Mouse (Mus musculus): ENCODE measurements at regions not wholly inside any gene's neighbourhood (a gene's known extent, or its start where the extent isn't known, plus 50 kb on each side); places are given as distances from the start of the nearest gene placed in this dataset.

DNA sequence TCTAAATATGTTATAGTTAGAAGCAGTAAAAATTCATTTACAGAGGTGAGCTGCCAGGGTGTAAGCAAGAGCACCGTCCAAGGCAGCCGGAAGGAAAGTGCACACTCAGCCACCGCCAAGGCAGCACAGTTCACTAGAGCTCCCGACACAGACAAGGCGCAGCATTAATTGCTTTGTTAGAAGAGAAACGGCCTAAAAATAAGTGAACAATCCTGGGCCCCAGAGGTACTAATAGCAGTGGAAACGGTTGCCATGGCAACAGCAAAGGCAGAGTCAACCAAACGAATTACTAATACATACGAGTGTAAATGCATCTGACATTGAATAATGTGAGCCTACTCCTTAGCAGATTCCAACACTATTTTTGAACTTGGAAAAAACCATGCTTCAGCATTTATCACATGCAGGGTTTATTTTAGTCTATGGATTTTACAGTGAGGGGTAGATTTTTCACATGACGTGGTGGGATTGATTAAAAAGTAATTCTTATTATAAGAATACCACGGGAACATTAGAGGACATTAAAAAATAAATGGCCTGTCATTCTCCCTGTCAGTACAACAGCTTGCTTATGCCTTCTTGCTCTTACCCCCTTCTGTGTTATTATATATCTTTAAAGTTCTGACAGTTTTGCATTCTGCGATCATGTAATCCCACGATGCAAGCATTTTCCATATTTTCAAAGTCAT is 62.5 kb downstream of the Cavin4 start:
- peak; percentile 3 for DNase-seq
- intact Hi-C loops (cut with DNase I; ENCODE audit: low total_unique reads), result no loop called here

DNA sequence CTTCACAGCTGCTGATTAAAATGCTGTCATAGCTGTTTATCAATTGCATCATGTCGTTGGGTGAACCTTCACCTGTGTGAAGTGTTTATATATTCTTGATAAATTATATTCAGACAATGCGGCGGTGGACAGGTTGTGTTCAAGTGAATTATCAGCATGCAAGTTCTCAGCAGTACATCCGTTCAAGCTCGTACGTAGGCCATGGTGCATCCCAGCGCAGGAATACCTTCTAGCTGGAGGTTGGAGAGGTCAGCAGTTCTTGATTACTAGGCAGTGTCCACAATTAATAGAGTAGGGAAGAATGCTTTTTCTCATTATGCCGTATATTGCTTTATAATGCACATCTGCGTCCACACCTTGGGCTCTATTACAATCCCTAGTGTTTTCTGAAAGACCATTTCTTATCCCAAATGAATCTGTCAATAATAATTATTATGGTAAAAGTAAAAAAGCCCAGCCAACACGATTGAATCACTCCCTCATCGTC is 63.1 kb downstream of the Cavin4 start:
- intact Hi-C loops (cut with DNase I; ENCODE audit: low total_unique reads), result no loop called here
- no peak for DNase-seq

DNA sequence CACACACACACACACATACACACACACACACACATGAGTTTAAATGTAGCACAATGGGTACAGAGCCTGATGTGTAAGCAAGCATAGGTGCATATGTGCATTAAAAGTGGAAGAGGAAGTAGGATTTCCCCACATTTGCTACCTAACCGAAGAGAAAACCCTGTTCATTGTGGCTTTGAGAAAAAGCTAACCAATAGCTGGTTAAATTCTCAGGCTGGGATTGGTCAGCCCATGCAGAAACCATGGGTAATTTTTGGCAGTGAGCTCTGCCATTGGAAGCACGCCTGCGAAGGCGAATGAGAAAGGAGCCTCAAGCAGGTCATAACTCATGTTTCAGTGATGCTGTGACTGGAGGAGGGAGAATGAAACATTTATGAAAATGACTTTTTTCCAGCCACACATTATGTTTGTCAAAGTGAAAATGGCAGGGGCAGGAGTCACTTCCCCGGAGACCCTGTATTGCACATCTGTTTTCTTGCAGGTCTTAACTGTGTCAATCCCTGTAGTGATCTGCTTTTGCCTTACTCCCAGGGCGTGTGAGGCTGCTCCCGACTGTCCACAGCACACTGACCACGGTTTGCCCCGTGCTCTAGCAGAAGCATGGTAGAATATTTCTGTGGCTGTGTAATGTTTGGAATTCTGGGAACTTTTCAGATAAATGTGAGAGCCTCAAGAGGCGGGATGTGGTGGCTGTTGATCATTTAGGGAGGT is 71.7 kb downstream of the Cavin4 start:
- peak; percentile 31 for DNase-seq
- intact Hi-C loops (cut with DNase I; ENCODE audit: low total_unique reads), result no loop called here

DNA sequence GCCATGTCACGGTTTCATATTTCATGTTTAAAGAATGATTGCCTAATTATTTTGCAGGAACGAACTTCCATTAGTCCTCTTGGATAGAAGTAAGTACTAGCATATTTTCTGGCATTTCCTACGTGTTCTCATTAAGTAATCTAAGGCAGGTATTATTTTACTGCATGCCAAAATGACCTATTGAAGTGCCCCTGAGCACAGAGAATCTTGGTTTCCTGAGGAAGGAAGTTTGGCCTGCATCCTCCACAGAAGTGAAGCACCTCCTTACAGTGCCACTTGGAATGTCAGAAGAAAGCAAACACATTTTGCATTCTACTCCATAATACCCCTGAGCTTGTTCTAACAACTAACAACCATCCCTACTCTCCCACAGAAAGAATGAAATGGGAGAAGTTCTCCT is 82.9 kb downstream of the Cavin4 start:
- no peak for DNase-seq
- intact Hi-C loops (cut with DNase I; ENCODE audit: low total_unique reads), result no loop called here

DNA sequence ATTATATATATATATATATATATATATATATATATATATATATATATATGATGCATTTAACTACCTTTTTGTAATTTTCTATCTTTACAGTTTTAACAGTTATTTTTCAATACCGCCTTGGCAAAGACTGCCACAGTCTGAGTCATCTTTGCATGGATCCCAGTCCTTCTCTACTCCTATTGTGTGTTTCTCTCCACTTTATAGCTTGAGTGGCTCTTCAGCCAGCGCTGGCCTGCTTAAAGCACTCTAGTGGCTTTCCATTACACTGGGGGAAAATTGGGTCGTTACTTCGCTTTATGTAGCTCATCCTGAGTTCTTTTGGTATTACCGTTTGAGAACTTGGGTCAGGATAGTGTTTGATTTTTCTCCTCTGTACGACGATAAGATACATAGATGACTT is 86.3 kb downstream of the Cavin4 start:
- intact Hi-C loops (cut with DNase I; ENCODE audit: low total_unique reads), result no loop called here
- DNase-seq, result no peak

DNA sequence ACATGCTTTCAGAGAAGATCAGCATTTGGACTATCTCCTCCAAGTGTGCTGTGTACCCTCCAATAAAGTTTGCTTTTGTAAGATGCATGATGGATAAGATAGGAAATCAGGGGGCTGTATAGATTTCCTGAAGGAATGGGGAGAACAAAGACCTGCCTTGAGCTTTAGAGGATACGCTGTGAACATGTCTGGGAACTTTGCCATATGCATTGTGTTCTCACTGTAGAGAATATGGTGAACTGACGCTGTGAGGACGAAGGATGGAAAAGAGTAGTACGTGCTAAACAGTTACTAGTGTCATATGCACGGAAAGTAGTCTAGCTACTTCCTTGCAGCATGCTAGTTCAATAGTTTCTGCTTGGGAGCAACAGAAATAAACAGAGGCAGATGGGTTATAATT is 86.8 kb downstream of the Cavin4 start:
- intact Hi-C loops (cut with DNase I; ENCODE audit: low total_unique reads), result no loop called here
- DNase-seq, result no peak

DNA sequence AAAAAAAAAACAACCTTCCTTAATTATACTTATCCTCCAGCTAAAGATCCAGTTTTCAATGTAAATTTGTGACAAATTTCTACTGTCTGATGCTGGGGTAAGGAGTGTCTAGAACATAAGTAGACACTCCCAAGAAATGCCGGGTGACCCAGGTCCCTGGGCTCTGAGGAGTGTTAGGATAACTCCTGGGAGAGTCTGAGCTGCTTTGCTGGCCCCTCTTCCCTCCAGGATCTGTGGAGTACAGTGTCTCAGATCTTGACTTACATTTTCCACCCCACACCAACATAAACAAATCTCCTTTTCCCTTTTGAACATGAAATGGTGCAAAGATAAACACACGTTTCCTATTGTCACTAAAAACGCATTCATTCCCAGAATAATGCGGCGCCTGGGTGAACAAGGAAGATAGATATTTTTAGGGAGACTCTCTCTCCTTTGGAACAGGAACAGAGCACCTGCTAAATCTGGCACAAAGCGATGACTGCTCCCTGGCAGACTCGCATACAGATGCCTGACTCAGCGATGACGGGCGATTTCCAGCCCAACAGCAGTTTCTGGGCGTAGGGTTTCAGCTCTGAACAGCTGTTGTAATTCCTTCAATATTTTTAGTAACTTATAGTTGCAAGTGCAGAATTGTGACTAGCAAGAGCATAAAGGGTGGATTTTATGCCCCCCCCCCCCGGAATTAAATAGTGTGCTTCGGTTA is 91.3 kb downstream of the Cavin4 start:
- intact Hi-C loops (cut with DNase I; ENCODE audit: low total_unique reads), result no loop called here
- peak; percentile 83 for DNase-seq

DNA sequence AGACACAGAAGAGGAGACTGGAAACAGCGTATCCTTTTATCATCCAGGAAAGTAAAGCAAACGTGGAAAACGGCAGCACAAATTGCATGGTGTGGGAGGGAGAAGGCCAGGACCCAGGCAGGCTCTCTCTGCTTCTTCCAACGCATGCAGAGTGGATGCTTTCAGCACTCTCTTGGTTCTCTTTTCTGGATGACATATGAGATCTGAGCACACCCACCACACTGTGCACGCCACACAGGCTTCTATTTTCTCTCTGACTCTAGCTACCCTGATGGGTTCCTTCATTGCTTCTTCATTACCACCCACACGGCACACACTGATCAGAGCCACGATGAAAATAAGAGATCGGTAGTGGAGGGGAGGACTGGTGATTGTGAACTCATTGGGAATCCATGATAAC is 97.3 kb downstream of the Cavin4 start:
- DNase-seq, result no peak
- intact Hi-C loops (cut with DNase I; ENCODE audit: low total_unique reads), result no loop called here

DNA sequence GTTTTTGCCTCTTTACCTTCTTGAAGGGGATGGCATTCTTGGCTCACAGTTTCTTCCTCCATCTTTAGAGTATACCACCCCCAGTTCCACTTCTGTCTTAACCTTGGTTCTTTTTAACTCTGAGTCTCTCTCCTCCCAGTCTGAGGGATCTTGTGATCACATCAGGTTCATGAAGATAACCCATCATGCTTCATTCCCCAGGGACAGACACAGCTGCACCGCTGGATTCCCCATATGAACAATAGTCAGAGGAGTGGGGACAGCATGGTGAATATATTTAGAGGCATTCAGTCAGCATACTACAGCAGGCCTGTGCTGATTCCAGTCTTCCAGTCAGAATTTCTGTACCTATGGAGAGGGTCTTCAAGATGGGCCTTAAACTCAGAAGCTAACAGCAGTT is 103.1 kb downstream of the Cavin4 start:
- intact Hi-C loops (cut with DNase I; ENCODE audit: low total_unique reads), result no loop called here
- no peak for DNase-seq

DNA sequence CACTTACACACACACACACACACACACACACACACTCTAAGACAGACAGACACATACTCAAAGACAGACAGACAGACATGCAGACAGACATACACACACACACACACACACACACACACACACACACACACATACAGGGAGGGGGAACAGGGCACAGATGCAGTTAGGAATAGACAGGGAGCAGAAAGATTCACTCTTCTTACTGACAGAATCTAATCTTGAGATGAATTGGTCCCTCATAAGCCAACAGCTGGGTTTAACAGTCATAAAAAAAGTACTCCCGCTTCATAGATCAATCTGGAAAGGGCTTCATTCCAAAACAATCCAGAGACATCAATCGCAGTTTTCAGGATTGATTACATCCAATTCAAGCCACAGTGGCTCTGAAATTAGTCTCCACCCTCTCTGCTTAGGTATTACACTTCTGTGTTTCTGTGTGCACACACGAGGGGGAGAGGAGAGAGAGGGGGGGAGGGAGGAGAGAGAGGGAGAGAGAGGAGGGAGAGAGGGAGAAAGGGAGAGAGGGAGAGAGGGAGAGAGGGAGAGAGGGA is 107.2 kb downstream of the Cavin4 start:
- intact Hi-C loops (cut with DNase I; ENCODE audit: low total_unique reads), result loop anchor here (10.0 kb wide), 2 partner anchors 76 to 554 kb away; no protein-coding TSS in a partner anchor
- no peak for DNase-seq

DNA sequence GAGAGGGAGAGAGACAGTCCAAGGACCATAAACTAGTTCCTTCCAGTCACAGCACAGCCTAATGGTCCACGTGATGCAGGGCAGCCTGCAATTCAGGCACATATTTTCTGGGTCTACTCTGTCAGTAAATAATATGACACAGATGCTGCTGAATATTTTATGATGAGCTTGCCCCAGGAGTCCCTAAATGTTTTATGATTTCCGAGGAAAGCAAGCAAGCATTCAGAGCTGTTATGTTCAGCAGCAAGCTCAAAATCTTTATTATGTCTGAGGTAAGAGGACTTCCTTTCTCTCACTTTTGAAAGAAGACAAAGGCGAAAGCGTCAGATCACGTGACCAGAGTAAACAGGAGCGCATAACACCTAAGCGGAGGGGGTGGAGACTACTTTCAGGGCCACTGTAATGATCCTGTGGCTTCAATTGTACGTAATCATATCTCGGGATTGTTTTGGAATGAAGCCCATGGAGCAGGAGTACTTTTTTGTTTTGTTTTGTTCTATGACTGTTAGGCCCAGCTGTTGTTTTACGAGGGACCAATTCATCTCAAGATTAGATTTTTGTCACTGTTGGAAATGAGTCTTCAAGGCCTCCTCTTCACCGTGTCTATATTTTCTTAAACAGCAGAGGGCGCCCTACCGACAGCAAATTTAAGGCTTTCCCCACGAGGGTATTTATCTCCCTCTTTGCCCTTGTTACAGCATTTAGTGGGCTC is 107.8 kb downstream of the Cavin4 start:
- intact Hi-C loops (cut with DNase I; ENCODE audit: low total_unique reads), result loop anchor here (10.0 kb wide), 2 partner anchors 76 to 554 kb away; no protein-coding TSS in a partner anchor
- DNase-seq, result peak; percentile 32

DNA sequence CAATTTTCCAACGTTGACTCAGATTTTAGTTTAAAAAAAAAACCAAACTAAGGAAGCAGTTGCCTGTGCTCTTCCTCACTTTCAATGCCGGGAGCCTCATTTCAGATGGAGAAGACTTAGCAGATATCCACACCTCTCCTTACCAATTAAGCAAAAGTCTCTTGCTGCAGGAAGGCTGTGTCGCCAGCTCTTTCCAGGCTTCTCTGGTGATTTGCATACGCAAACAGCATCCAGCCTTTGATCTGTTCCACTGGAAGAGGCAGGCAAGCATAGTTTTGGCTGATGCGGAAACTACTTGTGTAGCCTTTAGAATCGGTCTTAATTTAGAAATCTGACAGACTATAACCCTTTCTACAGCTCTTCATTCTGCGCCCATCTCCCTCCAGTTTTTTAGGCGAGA is 108.5 kb downstream of the Cavin4 start:
- intact Hi-C loops (cut with DNase I; ENCODE audit: low total_unique reads), result loop anchor here (10.0 kb wide), 2 partner anchors 77 to 553 kb away; no protein-coding TSS in a partner anchor
- no peak for DNase-seq

DNA sequence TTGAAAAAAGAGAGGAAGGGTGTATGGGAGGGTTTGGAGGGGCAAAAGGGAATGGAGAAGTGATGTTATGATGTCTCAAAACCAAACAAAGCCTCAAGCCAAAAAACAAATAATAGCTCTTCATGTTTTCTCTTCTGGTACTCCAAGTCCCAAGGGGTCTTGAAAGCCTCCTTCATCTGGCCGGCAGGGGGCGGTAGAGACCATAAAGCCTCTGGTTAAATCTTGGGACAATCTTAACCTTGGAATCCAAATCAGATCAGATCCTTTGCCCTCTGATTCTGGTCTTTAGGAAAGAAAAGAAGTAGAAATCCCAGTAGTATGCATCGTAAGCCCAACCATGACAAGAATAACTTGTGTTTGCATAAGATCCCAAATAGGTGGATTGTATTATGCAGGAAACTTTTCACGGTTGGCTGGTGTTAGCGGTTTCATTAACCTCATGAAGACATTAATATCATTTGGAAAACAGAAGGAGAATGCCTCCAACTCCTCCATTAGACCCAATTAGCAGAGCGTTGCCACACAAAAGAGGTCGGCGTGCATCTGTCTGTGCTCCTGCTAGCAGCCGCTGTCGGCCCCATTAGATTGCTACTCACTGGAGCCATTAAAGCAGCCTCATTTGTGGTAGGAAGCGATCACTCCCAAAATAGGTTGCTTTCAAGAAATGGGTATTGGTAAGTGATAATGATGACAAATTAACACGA is 116.0 kb downstream of the Cavin4 start:
- peak; percentile 68 for DNase-seq
- intact Hi-C loops (cut with DNase I; ENCODE audit: low total_unique reads), result loop anchor here (10.0 kb wide), 2 partner anchors 85 to 545 kb away; no protein-coding TSS in a partner anchor

DNA sequence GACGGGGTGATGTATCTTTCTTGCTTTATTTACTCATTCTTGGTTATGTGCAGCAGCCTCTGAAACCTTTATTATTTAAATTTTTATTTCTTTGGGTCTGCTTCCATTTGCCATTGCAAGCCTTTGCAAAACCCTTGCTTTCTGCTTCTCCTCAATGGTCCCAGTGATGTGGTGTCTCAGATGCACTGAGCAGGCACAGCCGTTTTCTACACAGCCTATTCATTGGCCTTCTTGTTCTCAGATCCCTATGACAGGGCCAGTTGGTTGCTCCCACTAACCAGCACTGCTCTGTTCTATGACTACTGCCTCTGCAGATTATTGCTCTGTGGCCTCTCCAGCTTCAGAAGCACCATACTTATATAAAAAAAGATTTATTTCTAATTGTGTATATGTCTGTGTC is 116.6 kb downstream of the Cavin4 start:
- DNase-seq, result no peak
- intact Hi-C loops (cut with DNase I; ENCODE audit: low total_unique reads), result loop anchor here (10.0 kb wide), 2 partner anchors 85 to 545 kb away; no protein-coding TSS in a partner anchor

DNA sequence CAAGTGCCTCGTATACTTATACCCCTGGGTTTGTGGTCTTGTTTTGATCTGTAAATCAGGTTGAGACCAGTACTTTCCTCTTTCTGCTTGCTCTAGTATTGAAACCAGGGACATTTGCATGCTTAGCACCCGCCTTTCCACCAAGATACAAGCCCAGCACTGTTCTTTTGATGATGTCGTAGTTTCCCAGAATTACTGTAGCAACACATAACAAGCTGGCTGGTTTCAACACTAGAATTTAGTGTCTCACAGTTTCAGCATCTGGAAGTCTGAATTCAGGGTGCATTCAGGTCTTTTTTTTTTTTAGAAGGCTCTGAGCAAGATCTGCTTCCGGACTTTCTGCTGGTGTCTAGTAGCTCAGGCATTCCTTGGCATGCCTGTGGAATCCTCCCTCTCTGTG is 117.8 kb downstream of the Cavin4 start:
- intact Hi-C loops (cut with DNase I; ENCODE audit: low total_unique reads), result no loop called here

DNA sequence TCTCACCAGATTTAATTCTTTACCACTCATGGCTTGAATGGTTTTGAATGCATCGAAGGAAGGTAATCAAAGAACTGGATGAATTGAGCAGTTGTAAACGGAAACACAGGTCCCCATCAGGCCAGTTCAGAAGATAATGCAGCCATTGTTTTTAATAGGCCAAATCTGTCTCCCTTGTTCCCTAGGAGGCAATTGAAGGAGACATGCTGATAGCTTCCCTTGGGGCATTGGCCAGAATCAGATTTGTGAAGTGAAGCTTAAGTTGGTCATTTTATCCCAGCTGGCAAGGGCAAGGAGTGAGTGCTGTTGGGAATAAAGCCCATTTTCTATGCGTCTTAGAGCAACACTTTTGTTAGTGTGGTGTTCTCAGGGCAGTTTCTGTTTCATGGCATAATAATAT is 119.4 kb downstream of the Cavin4 start:
- intact Hi-C loops (cut with DNase I; ENCODE audit: low total_unique reads), result no loop called here
- no peak for DNase-seq

More for the DNA sequence above, 117.8 kb downstream of the Cavin4 start:
- no peak for DNase-seq

DNA sequence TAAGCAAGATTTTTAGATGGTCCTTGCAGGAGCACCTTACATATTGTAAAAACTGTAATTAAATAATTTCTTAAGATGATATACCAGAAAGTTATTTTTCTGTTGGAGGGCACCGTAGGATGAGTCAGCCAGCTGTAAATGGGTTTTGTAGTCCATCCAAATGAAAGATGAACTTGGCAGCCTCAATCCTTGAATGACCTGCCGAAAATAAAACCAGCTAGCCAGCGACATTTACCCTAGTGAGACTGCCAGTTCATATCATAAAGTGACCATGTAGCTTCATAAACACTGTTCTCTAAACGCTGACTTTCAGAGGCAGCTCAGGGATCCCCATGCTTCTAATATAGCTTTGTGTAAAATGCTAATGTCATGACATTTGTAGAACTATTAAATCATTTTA is 127.8 kb downstream of the Cavin4 start:
- DNase-seq, result no peak
- intact Hi-C loops (cut with DNase I; ENCODE audit: low total_unique reads), result no loop called here

DNA sequence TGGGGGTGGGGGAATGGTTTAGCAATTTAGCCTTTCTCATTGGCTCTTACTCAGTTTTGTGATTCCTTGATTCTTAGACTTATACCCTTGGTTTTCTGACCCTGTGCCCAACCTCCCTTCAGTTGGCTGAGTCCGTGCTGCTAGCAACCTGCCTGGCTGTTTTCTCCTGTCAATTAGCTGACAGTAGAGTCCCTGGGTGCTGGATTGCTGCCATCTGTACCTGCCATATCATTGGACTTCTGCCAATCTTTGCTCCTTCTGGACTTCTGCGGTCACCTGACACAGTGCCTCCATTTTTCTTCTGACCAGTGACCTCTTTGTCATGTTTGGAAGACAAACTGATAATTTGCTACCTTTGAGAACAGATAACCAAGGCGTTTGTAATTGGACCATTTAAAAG is 140.5 kb downstream of the Cavin4 start:
- intact Hi-C loops (cut with DNase I; ENCODE audit: low total_unique reads), result no loop called here
- DNase-seq, result no peak

DNA sequence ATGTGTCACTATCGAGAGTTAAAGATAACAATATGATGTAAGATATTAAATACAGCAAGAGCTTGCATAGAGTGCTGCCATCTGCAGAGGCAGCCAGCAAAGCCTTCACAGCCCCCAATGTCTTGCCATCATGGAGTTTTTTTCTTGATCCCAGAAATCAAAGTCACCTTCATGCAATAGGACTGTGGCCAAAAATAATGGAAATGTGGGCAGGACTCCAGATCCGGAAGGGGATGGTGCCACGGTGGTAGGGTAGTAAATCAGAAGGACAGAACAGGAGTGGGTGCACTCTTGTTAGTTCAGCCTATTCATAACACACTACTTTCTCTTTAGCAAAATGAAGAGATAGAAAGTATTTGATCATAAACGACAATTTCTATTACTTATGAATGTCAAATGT is 145.3 kb downstream of the Cavin4 start:
- intact Hi-C loops (cut with DNase I; ENCODE audit: low total_unique reads), result no loop called here
- no peak for DNase-seq

Measured in gastrocnemius, postnatal 14 days (tissue).